Mouse (Mus musculus): Measurements from ENCODE around the gene Irx6. TPM values are rescaled to one million over a fixed set of nuclear protein-coding genes. Genes with fewer than 3 reads are reported as not detected.

Irx6 gene
- 0.06 TPM in 1 of 2 replicates, not detected in the other for polyA plus RNA-seq (2012; rRNA removed; ENCODE audit: low replicate concordance)

DNA sequence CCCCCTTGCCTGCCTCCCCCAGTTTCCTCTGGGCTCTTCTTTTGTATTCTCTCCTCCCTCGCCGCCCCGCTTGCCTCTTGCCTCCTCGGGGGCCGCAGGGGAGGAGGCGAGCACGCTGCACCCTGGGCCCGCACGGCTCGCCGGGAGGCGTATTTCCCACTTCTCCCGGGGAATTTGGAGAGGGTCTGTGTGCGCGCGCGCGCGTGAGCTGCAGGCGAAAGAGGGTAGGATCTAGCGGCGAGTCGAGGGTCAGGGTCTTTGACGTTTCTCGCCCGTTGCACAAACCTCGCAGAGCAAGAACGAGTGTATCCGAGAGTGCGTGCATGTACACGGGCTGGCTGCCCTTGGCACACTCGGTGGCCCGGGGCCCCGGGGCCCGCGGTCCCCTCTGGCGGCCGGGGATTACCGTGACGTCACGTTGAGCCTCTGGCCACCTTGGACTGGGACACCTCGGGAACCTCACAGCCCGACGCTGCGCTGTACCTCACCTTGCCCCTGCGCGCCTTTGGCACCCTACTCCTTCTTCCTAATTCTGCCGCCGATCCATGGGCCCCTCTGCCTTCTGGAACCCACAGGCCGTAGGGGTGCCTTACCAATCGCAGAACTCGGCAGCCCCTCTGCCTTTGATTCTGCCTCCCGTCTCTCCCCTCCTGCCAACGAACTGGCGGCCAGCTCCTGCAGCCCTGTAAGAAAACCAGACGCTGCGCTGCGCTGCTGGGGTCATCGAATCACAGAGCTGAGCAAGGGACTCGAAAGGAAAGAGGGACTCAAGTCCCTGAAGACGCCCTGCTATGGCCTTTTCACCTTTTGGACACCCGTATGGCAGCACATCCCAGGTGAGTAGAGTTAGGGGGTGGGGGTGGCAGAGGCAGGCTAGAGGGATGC, at the start of gene Irx6:
Irx6 (plus strand) TSS at position 45 of the 885 bp plus-strand sequence.

Other genes starting within 250 kb of the Irx6 start
- gene Mmp2, start 153.0 kb downstream of the Irx6 start, polyA plus RNA-seq (2012; rRNA removed; ENCODE audit: low replicate concordance) = 28.1 and 38.5 TPM in 2 replicates
- 3.1 and 3.6 TPM in 2 replicates for gene Lpcat2, start 181.1 kb downstream of the Irx6 start, polyA plus RNA-seq (2012; rRNA removed; ENCODE audit: low replicate concordance)
- gene Capns2, start 227.1 kb downstream of the Irx6 start, polyA plus RNA-seq (2012; rRNA removed; ENCODE audit: low replicate concordance) = not detected in 2 replicates